Mouse (Mus musculus) thymus, adult 2 months (tissue): ENCODE data around the gene 9930022D16Rik. TPM values are rescaled to one million over a fixed set of nuclear protein-coding genes. Genes with fewer than 3 reads are reported as not detected.

Experiments used
- DNase-seq: peaks from one replicate; pipeline ENCODE4 v3.0.0; 2021
- H3K27ac ChIP-seq: fragments of 200-500 bp; 2 replicates; pipeline ENCODE4 v1.5.1; 2012; ENCODE audit warnings: low read length, control low read depth; ENCODE audit not compliant: control insufficient read depth, insufficient read depth
- H3K27me3 ChIP-seq: fragments of 200-500 bp; 2 replicates; pipeline ENCODE4 v1.6.1; 2012; ENCODE audit warnings: mild to moderate bottlenecking, low read length, moderate library complexity, mixed read lengths; ENCODE audit not compliant: control insufficient read depth, insufficient read depth
- H3K36me3 ChIP-seq: fragments of 200-500 bp; 2 replicates; pipeline ENCODE4 v1.6.1; 2012; ENCODE audit warnings: mild to moderate bottlenecking, low read length, moderate library complexity; ENCODE audit not compliant: control insufficient read depth, insufficient read depth
- H3K4me1 ChIP-seq: fragments of 200-500 bp; replicated peaks from 2 replicates; pipeline ENCODE4 v1.6.1; 2012; ENCODE audit warnings: low read length; ENCODE audit not compliant: control insufficient read depth, insufficient read depth
- H3K4me3 ChIP-seq: fragments of 200-500 bp; 2 replicates; pipeline ENCODE4 v1.5.1; 2012; ENCODE audit warnings: mild to moderate bottlenecking, low read length, control low read depth, moderate library complexity; ENCODE audit not compliant: control insufficient read depth, insufficient read depth
- CTCF ChIP-seq: fragments of 200-500 bp; IDR thresholded peaks from 2 replicates; pipeline ENCODE4 v1.5.1; 2012; ENCODE audit warnings: mild to moderate bottlenecking, control low read depth, low read length, moderate library complexity, borderline replicate concordance; ENCODE audit not compliant: control insufficient read depth, poor library complexity, insufficient read depth; ENCODE audit errors: extremely low read depth
- POLR2A ChIP-seq: fragments of 200-500 bp; IDR thresholded peaks from 2 replicates; pipeline ENCODE4 v1.6.1; 2012; ENCODE audit warnings: mild to moderate bottlenecking, low read length, control low read depth, moderate library complexity; ENCODE audit not compliant: control insufficient read depth, poor library complexity, insufficient read depth; ENCODE audit errors: extremely low read depth
- WGBS: fragments of 180-500 bp; shearing (Covaris S2); methylation state at CpG from one replicate; pipeline ENCODE4 v1.1.7; 2018; 5-methylcytosine and 5-hydroxymethylcytosine counted together
- polyA plus RNA-seq: library from polyadenylated mRNA; depleted of rRNA; stranded (reverse); fragments of >200 nt; gene quantifications from 2 replicates; pipeline ENCODE4 v1.2.3, GENCODE M21; 2012

Gene 9930022D16Rik
- polyA plus RNA-seq, 1 experiment = not detected

DNA sequence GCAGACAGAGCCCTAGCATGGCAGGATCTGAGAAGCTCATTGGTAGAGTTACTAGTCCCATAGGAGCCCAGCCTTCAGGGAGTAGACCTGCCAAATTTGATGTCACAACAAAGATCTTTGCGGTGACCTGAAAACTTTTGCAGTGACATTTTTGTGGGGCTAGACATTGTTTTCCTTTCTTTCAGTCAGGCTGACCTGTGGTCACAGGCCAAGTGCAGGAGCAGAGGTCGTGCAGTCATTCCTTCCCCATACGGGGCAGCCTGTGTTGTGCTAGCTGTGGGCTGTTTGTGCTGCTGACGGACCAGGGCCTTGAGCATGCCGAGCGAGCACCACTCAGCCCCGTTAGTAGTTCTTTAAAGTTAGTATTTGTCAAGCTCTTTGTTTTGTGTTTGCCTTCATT lies 22.0 kb upstream of the 9930022D16Rik start:
- no peaks in the 10 kb centered on the region for H3K4me1 ChIP-seq
- TF ChIP-seq CTCF = no peak
- no peak for TF ChIP-seq POLR2A
- no peak for DNase-seq
- peaks cover 21% of the 10 kb centered on the region for H3K36me3 ChIP-seq
- H3K27me3 ChIP-seq = no peaks in the 10 kb centered on the region
- H3K27ac ChIP-seq = no peak overlapping the region
- H3K4me3 ChIP-seq = no peak overlapping the region
- 94% methylated on average over 7 of the region's 7 CpGs for WGBS

DNA sequence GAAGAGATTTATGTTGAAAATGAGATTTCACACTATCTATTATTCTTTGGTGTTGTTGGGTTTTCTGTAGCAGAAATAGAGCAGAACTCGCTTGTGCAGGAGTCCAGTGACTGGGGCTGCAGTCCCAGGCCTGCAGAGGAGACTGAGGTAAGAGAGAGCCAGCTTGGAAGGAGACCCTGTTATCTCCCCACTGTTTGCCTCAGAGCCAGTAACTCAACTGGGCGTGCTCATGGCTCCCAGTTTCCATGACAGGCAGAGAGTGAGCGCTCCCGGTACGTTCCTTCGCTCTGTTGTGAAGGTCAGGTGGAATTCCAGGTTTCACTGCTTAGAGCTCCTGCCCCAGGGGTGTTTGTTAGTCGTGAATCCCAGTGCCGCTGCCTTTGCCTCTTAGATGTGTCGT lies 21.1 kb upstream of the 9930022D16Rik start:
- Histone ChIP-seq H3K4me3 (no peak overlapping the region), H3K4me1 (no peaks in the 10 kb centered on the region), H3K27ac (no peak overlapping the region), H3K36me3 (peaks cover 29% of the 10 kb centered on the region), H3K27me3 (no peaks in the 10 kb centered on the region)
- TF ChIP-seq POLR2A (no peak), CTCF (no peak)
- no peak for DNase-seq
- 98% methylated on average over 9 of the region's 9 CpGs for WGBS

DNA sequence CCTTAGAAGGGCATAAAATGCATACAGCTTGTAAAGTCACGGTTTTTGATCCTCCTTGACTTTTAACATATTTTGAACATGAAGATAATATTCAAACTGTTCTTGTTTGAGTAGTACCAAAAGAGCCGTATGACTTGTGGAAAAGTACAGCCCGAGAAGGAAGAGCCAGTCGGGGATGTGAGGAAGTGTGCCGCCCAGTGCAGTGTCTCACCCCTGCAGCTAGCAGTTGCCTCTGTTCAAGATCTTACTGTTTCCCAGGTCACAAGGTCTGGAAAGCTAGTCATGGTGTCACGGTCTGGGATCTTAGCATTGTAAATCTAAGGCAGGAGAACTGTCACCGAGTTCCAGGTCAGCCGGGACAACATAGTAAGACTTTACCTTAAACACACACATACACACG lies 19.0 kb upstream of the 9930022D16Rik start:
- no peaks in the 10 kb centered on the region for H3K27me3 ChIP-seq
- WGBS = 95% methylated on average over 9 of the region's 9 CpGs
- peaks cover 32% of the 10 kb centered on the region for H3K36me3 ChIP-seq
- H3K27ac ChIP-seq = no peak overlapping the region
- no peak overlapping the region for H3K4me3 ChIP-seq
- H3K4me1 ChIP-seq = no peaks in the 10 kb centered on the region
- TF ChIP-seq POLR2A (no peak), CTCF (no peak)
- DNase-seq = no peak

DNA sequence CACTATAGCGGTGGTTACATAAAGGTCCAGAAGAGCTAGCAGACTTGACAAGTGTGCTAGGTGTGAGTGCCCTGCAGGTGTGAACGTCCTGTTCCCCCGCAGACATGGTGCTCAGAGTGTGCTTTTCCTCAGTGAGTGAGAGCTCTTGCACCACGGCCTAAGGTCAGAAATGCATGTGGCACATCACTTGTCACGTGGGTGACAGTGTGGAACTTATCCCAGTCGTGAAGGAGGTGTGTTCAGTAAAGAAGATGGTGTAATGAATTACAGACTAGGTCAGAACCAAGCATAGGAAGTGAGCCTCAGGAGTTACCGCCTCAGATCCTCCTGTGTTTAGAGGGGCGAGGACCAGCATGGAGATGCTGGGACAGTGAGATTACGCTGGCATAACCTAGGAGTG lies 18.4 kb upstream of the 9930022D16Rik start:
- no peaks in the 10 kb centered on the region for H3K27me3 ChIP-seq
- no peak for DNase-seq
- TF ChIP-seq POLR2A (no peak), CTCF (no peak)
- H3K36me3 ChIP-seq = peaks cover 32% of the 10 kb centered on the region
- 97% methylated on average over 9 of the region's 9 CpGs for WGBS
- no peaks in the 10 kb centered on the region for H3K4me1 ChIP-seq
- no peak overlapping the region for H3K27ac ChIP-seq
- H3K4me3 ChIP-seq = no peak overlapping the region

DNA sequence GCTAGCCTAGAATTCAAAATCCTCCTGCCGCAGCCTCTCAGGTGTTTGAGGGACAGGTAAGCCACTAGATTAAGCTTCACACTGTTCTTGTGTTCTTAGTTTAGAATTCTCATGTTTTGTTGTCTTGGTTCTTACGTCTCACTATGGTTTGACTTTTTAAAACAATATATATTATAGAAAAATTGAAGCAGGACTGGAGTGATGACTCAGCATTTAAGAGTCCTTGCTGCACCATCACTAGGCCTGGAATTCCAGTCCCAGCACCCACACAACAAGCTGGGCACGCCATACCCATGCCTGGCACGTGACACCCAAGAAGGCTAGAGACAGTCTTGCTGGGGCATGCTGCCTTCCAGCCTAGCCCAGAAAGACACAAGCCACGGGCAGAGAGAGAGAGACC lies 7.3 kb upstream of the 9930022D16Rik start:
- Histone ChIP-seq H3K36me3 (no peaks in the 10 kb centered on the region), H3K4me1 (peaks cover 2% of the 10 kb centered on the region; the same call in 1 of the 2 replicates), H3K27me3 (no peaks in the 10 kb centered on the region), H3K4me3 (no peak overlapping the region), H3K27ac (no peak overlapping the region)
- 94% methylated on average over 5 of the region's 5 CpGs for WGBS
- no peak for DNase-seq
- TF ChIP-seq POLR2A = no peak
- TF ChIP-seq CTCF = no peak

DNA sequence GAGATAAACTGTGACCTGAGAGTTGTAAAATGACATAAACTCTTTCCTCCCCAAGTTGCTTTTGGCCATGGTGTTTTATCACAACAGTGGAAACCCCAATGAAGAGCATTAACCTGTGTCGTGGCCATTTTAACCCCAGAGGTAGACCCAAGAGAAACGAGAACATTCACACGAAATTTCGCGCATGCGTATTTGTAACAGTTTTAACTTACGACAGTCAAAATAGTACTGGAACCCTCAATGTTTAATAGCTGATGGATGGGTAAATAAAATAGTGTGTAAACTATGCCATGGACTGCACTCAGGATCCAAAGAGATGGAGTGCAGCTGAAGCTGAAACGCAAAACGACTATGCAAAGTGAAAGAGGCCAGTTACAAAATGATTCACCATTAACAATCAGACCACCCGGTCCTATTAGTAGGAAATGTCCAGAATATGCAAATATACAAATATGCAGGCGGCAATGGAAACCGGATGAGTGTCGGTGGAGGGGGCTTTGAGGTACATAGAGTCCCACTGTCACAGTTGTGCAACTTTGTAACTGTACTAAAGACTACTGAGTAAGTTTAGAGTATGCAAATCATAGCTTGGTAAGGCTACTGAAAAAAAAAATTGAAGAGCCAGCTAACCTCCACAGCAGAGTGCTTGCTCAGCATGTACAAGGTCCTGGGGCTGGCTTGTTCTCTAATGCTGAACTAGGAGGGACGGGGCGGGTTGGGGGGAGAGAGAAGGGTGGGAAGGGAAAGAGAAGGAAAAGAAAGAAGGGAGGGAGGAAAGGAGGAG lies 3.3 kb upstream of the 9930022D16Rik start:
- no peak overlapping the region for H3K27ac ChIP-seq

DNA sequence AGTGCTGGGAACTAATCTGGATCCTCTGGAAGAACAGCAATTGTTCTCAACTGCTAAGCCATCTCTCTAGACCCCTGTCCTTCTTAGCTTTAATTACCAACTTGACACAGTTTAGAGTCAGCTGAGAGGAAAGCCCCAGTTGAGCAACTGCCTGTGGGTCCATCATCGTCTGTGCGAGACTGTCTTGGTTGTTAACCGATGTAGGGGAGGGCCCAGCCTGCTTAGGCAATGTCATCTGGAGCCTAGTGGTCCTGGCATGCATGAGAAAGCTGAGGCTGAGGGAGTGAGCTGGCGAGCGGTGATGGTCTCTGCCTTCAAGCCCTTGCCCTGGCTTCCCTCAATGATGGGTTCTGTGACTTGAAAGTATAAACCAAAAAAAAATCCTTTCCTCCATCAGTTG lies 1.1 kb downstream of the 9930022D16Rik start:
- TF ChIP-seq POLR2A (no peak), CTCF (no peak)
- Histone ChIP-seq H3K36me3 (no peaks in the 10 kb centered on the region), H3K4me1 (peaks cover 4% of the 10 kb centered on the region), H3K27ac (no peak overlapping the region), H3K4me3 (no peak overlapping the region), H3K27me3 (no peaks in the 10 kb centered on the region)
- WGBS = 93% methylated on average over 5 of the region's 5 CpGs
- DNase-seq = no peak

More for the DNA sequence above, 3.3 kb upstream of the 9930022D16Rik start:
- WGBS = 94% methylated on average over 15 of the region's 15 CpGs
- Histone ChIP-seq H3K27me3 (no peaks in the 10 kb centered on the region), H3K36me3 (no peaks in the 10 kb centered on the region), H3K4me3 (no peak overlapping the region), H3K4me1 (0 out of 2 replicates have a peak, but pooled peaks cover 2% of the 10 kb centered on the region)
- DNase-seq = no peak
- TF ChIP-seq POLR2A = no peak
- no peak for TF ChIP-seq CTCF
